ENCODE assay signal across 1 mouse cellular context in the genomic region with DNA sequence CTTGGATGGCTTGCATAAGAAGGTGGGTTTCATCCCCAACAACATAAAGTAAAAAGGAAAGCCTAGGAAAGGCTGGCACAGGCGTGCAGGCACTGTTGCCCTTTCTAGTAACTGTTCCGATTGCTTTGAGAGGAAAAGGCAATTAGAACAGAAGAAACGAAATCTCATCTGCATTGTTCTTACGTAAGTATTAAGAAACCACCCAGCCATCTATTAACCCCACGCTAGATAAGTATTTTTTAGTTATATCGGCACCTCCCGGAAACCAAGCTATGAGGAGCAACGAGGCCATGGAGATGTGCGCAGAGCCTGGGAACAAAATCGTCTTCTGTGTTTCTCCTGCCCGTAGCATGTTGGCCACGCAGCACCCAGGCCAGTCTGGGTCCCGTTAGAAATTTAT.
TF ChIP-seq lines count a peak whose summit lies in the region.

No protein-coding gene starts in this region.

TF ChIP-seq in MEL, 35 proteins besides CTCF, POLR2A, EP300 and RAD21 (continued from another document):
- no peak for TF ChIP-seq CHD2 (IDR thresholded peaks at IDR 0.05; ENCODE audit: low read length)
- no peak for TF ChIP-seq ZKSCAN1 (IDR thresholded peaks at IDR 0.05; ENCODE audit: low read depth, low read length)
- TF ChIP-seq MAX (IDR thresholded peaks at IDR 0.05; ENCODE audit: low read length): no peak
- TF ChIP-seq KAT2A (conservative IDR thresholded peaks at IDR 0.05; ENCODE audit: low read depth, low read length): no peak
- no peak for TF ChIP-seq TAL1 (IDR thresholded peaks at IDR 0.05; ENCODE audit: low read length)
- no peak for TF ChIP-seq MXI1 (IDR thresholded peaks at IDR 0.05; ENCODE audit: low read depth, low read length)
- TF ChIP-seq TBP (IDR thresholded peaks at IDR 0.05; ENCODE audit: low read depth, low read length): no peak
- TF ChIP-seq BHLHE40 (IDR thresholded peaks at IDR 0.05; ENCODE audit: borderline replicate concordance, low read depth, low read length): no peak
